Mouse (Mus musculus) left cerebral cortex, adult 9 months (tissue): ENCODE results near the gene Ifrd1.
A peak's percentile ranks its signal among the peaks of the same experiment; 100 is the strongest.

Experiments used
- DNase-seq, 2 experiments: peaks; one replicate each; pipeline ENCODE4 v3.0.0; 2022; ENCODE audit warnings: low spot score in 2 of 2

The Ifrd1 gene

GRCm38 (mm10) chr12:40243241-40243640, 5.1 kb downstream of the Ifrd1 start:
- DNase-seq, result no peak

- no peak for DNase-seq
These were observed 9.1 kb downstream of the Ifrd1 start for GRCm38 (mm10) chr12:40239161-40239560.

- no peak for DNase-seq
These were observed 16.1 kb downstream of the Ifrd1 start for GRCm38 (mm10) chr12:40232231-40232630.

GRCm38 (mm10) chr12:40231632-40232031, 16.7 kb downstream of the Ifrd1 start:
- DNase-seq, result peak in 1 of 2 experiments; percentile 55

- DNase-seq, result no peak
These were observed 24.0 kb downstream of the Ifrd1 start for GRCm38 (mm10) chr12:40224171-40224880.

- DNase-seq, result peak in 1 of 2 experiments; percentile 34
These were observed 24.6 kb downstream of the Ifrd1 start for GRCm38 (mm10) chr12:40223676-40224075.

GRCm38 (mm10) chr12:40223082-40223619, 25.2 kb downstream of the Ifrd1 start:
- peak; percentile 99 for DNase-seq

GRCm38 (mm10) chr12:40222251-40223081, 25.8 kb downstream of the Ifrd1 start:
- peak; percentile 92 to 97 for DNase-seq

- no peak for DNase-seq
These were observed 26.7 kb downstream of the Ifrd1 start for GRCm38 (mm10) chr12:40221611-40222010.

GRCm38 (mm10) chr12:40220896-40221295, 27.4 kb downstream of the Ifrd1 start:
- no peak for DNase-seq

- DNase-seq, result no peak
These were observed 28.2 kb downstream of the Ifrd1 start for GRCm38 (mm10) chr12:40220001-40220570.

- DNase-seq, result no peak
These were observed 29.8 kb downstream of the Ifrd1 start for GRCm38 (mm10) chr12:40218430-40218945.

GRCm38 (mm10) chr12:40217776-40218175, 30.5 kb downstream of the Ifrd1 start:
- no peak for DNase-seq

- no peak for DNase-seq
These were observed 33.1 kb downstream of the Ifrd1 start for GRCm38 (mm10) chr12:40214888-40215876.

- no peak for DNase-seq
These were observed 39.3 kb downstream of the Ifrd1 start for GRCm38 (mm10) chr12:40209049-40209448.

- no peak for DNase-seq
These were observed 40.4 kb downstream of the Ifrd1 start for GRCm38 (mm10) chr12:40207909-40208308.

- DNase-seq, result no peak
These were observed 45.9 kb downstream of the Ifrd1 start for GRCm38 (mm10) chr12:40202161-40203035.

- DNase-seq, result no peak
These were observed 47.6 kb downstream of the Ifrd1 start for GRCm38 (mm10) chr12:40200484-40201235.

- peak in 1 of 2 experiments; percentile 84 for DNase-seq
These were observed 48.4 kb downstream of the Ifrd1 start for GRCm38 (mm10) chr12:40199795-40200402.
